Mouse (Mus musculus): ENCODE measurements at regions not wholly inside any gene's neighbourhood (a gene's known extent, or its start where the extent isn't known, plus 50 kb on each side); places are given as distances from the start of the nearest gene placed in this dataset.
"Not testable (repeated sequence)": the region's sequence is repeated elsewhere in the genome, so short reads cannot be mapped to it uniquely, and the experiment has no call there.

DNA sequence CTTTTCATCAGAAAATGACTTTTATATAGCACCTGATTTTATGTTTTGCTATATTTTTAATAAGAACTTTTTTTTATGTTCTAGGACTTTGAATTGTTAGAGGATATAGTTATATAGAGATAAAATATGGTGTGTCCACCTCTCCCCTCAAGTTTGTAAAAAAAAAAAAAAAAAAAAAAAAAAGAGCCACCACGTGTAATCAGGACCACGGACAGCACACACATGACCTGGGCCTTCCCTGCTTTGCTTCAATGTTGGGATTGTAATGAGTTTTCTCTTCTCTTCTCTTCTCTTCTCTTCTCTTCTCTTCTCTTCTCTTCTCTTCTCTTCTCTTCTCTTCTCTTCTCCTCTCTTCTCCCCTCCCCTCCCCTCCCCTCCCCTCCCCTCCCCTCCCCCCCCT, 78.5 kb downstream of the 1700010I14Rik start:
- POLR2A ChIA-PET, CTCF ChIA-PET: not testable (repeated sequence)

- ChIA-PET POLR2A (interaction anchor here in 1 of 4 experiments (0.7 kb wide), 1 partner anchor 99 kb away, joined by 5 read pairs; no protein-coding TSS in a partner anchor), CTCF (no interaction called here)
These were observed 80.9 kb downstream of the 1700010I14Rik start for GRCm38 (mm10) chr17:9068859-9069602.

DNA sequence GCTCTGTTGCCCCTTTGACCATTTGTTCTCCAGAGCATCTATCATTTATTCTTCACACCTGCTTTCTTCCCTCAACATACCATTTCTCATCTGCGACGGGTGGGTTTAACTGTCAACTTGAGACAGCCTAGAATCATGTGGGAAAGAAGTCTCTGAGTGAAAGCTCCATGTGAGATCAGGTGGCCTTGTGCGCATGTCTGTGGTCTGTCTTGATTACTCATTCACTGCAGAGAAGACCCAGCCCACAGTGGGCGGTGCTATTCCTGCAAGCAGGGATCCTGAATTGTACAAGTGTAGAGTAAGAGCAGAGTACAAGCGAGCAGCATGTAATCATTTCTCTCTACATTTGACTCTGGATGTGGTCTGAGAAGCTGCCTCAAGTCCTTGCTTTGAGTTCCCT, 95.5 kb downstream of the 1700010I14Rik start:
- ChIA-PET CTCF (no interaction called here), POLR2A (no interaction called here)

- CTCF ChIA-PET, result no interaction called here
- POLR2A ChIA-PET, result interaction anchor here in 1 of 4 experiments (0.6 kb wide), 1 partner anchor 161 kb away, joined by 3 read pairs; no protein-coding TSS in a partner anchor
These were observed 139.7 kb downstream of the 1700010I14Rik start for GRCm38 (mm10) chr17:9127866-9128265.

DNA sequence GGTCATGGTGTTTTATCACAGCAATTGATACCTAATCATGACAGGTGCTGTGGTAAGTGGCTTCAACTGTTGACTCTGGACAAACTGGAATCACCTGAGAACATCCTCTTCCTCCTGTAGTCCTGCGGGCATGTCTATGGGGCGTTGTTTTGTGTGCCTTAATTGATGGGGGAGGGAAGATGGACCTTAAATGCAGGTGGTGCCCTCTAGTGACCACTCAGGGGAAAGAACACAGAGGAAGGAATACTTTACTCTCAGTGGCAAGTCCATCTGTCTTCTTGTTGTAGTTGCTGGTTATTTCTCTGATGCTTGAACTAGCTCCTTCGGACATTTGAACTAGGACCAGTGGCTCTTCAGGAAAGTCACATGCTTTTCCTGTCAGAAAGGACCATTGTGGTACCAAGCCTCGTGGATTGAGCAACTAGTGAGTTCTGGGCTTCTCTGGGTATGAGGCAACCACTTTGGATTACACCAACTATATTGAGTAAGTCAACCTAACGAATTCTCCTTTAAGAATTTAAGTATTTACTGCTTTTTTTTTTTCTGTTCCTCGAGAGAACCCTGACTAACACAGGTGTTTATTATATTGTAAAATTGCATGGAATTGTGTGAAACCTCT, 157.6 kb downstream of the 1700010I14Rik start:
- CTCF ChIA-PET, result interaction anchor here in 1 of 4 experiments (1.1 kb wide), 1 partner anchor 114 kb away, joined by 5 read pairs; no protein-coding TSS in a partner anchor

GRCm38 (mm10) chr17:9150654-9151053, 162.5 kb downstream of the 1700010I14Rik start:
- CTCF ChIA-PET, result interaction anchor here in 2 of 4 experiments (0.9 to 2.9 kb wide), 2 partner anchors 119 kb away, joined by 3 to 11 read pairs; no protein-coding TSS in a partner anchor
- POLR2A ChIA-PET, result interaction anchor here in 2 of 4 experiments (0.5 to 0.6 kb wide), 2 partner anchors 118 to 119 kb away, joined by 3 read pairs; no protein-coding TSS in a partner anchor

More for the DNA sequence above, 157.6 kb downstream of the 1700010I14Rik start:
- POLR2A ChIA-PET, result no interaction called here

DNA sequence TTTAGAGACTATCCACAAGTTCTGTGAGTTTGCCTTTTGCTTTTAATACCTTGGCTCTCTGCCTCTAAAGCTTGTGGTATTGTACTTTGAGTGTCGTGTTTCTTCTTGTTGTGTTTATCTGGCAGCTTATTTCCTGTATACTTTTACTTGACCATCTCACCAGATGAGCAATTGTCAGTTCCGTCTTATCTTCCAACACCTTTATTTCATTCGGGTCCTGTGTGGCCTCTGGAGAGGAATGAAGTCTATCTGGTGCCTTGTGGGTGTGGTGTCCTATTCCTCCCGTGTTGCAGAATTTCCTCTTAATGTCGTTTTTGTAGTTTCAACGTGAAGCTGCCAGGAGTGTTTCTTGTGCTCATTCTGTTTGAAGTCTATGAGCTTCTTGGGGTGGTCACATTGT, 174.0 kb downstream of the 1700010I14Rik start:
- POLR2A ChIA-PET, result no interaction called here
- CTCF ChIA-PET, result no interaction called here

DNA sequence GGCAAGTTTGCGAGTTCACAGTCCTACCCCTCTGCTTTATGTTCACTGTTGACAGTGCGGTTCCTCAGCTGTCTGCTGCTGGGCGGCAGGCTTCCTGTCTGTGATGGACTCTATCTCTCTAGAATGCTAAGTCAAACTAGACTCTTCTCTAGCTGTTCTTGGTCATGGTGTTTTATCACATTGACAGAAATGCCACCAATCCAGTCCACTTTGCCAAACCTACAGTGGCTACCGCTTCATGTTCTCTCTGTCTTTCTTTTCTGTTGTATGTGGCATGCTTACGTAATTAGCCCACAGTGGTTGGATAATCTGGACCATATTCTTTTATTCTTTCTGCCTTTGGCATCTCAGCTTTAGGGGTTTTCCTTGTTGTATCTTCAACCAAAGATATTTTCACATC, 174.5 kb downstream of the 1700010I14Rik start:
- ChIA-PET POLR2A (no interaction called here), CTCF (no interaction called here)

DNA sequence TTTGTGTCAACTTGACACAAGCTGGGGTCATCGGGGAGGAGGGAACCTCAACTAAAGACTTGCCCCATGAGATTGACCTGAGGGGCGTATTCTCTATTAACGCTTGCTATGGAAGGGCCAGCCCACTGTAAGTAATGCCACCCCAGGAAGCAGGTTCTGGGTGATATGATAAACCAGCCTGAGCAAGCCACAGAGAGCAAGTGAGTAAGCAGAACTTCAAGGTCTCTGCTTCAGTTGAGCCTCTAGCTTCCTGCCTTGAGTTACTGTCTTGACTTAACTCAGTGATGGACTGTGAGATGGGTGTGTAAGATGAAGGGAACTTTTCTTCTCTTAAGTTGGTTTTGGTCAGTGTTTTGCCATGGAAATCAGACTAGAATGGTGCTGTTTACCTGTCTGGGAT, 175.2 kb downstream of the 1700010I14Rik start:
- ChIA-PET POLR2A (no interaction called here), CTCF (interaction anchor here in 2 of 4 experiments (0.6 to 0.7 kb wide), 2 partner anchors 424 to 457 kb away, joined by 3 to 9 read pairs; no protein-coding TSS in a partner anchor)

GRCm38 (mm10) chr17:9164501-9164900, 176.4 kb downstream of the 1700010I14Rik start:
- POLR2A ChIA-PET, result no interaction called here
- CTCF ChIA-PET, result interaction anchor here in 2 of 4 experiments (0.7 to 0.8 kb wide), 2 partner anchors 19 to 1253 kb away, joined by 3 to 5 read pairs; no protein-coding TSS in a partner anchor

DNA sequence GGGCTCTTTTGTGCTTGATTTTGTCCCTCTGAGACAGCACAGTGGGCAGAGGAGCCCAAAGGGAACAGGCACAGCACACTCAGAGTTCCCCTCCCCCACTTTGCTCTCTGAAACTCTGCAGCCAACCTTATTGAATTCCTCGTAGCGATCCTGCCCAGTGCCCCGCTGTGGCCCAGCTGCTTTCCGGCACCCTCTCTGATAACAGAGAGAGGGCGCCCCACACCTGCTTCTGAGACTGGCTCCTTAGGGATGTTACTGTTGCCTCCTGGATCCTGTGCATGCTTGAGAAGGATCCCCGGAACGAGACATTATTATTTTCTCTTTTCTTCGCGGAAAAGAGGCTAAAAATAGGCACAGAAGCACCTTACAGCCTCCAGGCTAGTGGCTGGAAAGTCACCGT, 179.0 kb downstream of the 1700010I14Rik start:
- POLR2A ChIA-PET, result interaction anchor here in 3 of 4 experiments (0.5 to 1.1 kb wide), 3 partner anchors 27 to 35 kb away, joined by 3 to 5 read pairs (median 3); no protein-coding TSS in a partner anchor
- CTCF ChIA-PET, result interaction anchor here (0.5 to 2.7 kb wide), 9 partner anchors 12 to 1079 kb away, joined by 3 to 10 read pairs (median 4); no protein-coding TSS in a partner anchor

- ChIA-PET CTCF (interaction anchor here (0.6 to 2.7 kb wide), 30 partner anchors 9 to 1979 kb away, joined by 3 to 11 read pairs (median 4); no protein-coding TSS in a partner anchor), POLR2A (interaction anchor here in 2 of 4 experiments (0.6 to 1.4 kb wide), 3 partner anchors 19 to 35 kb away, joined by 3 to 5 read pairs (median 3); no protein-coding TSS in a partner anchor)
These were observed 179.6 kb downstream of the 1700010I14Rik start for GRCm38 (mm10) chr17:9167571-9168201.

- CTCF ChIA-PET, result interaction anchor here (0.6 to 2.7 kb wide), 28 partner anchors 9 to 1978 kb away, joined by 3 to 11 read pairs (median 3); no protein-coding TSS in a partner anchor
These were observed 180.3 kb downstream of the 1700010I14Rik start for GRCm38 (mm10) chr17:9168411-9168810.

DNA sequence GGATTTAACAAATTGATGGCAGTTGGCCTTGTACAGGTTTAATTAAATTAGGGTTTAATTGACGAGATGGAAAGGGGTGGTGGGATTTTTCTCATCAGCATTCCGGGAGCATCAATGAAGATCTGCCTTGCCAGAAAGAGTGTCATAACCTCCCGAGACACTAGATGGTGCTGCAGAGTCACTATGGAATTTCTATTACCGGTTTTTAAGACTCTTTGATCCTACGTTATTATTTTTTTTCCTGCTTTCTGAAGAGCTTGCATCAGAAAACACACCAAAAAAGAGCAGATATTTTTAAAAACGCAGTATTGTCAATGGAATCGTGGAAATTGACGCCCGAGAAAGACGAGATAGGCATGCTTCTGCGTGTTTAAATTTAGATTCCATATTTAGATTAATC, 181.2 kb downstream of the 1700010I14Rik start:
- ChIA-PET POLR2A (interaction anchor here in 1 of 4 experiments (0.6 to 1.6 kb wide), 2 partner anchors 10 to 695 kb away, joined by 3 to 5 read pairs; no protein-coding TSS in a partner anchor), CTCF (interaction anchor here in 2 of 4 experiments (1.2 to 2.7 kb wide), 6 partner anchors 10 to 587 kb away, joined by 3 to 10 read pairs (median 8); no protein-coding TSS in a partner anchor)

More at GRCm38 (mm10) chr17:9168411-9168810, 180.3 kb downstream of the 1700010I14Rik start:
- POLR2A ChIA-PET, result interaction anchor here in 2 of 4 experiments (0.6 to 1.4 kb wide), 2 partner anchors 18 to 396 kb away, joined by 3 read pairs; no protein-coding TSS in a partner anchor

- POLR2A ChIA-PET, result no interaction called here
- CTCF ChIA-PET, result interaction anchor here in 1 of 4 experiments (0.6 kb wide), 1 partner anchor 1078 kb away, joined by 4 read pairs; no protein-coding TSS in a partner anchor
These were observed 209.0 kb downstream of the 1700010I14Rik start for GRCm38 (mm10) chr17:9197160-9197559.

DNA sequence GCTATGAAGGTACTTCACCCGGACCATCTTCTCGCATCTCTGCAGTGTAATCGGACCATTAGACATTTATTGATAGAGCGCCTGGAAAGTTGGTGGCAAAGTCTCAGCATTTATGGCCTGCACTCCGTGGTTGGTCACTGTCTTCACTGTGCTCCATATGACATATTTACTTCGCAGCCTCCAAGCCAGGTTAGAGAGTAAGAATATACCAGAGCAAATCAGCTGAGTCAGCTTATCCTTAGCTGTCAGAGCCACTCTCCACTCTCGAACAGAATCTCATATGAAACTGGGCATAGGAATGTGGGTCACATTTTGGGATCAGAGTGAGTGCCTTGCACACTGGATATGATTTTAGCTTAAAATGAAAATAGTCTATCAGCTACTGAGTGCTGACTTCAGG, 212.3 kb downstream of the 1700010I14Rik start:
- ChIA-PET POLR2A (no interaction called here), CTCF (no interaction called here)

DNA sequence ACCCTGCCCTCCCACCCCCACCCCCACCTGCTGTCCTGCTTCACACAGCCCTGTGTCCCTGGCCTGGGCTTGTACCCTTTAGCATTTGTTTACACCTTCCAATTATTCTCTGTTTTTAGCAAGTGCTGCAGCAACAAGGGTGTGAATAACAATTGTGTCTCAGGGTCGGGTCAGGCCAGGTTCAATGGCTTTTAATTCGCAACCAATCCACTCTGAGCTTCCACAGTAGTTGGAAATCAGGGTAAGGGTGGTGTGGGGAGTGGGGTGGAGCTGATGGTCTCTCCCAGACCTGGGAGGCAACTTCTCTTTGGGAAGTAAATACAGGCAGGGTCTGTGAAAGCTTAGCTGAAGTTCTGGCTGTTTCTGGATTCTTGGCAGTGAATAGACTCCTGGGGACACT, 214.4 kb downstream of the 1700010I14Rik start:
- CTCF ChIA-PET, result interaction anchor here in 2 of 4 experiments (0.7 kb wide), 2 partner anchors 35 to 59 kb away, joined by 3 read pairs; no protein-coding TSS in a partner anchor
- POLR2A ChIA-PET, result interaction anchor here in 3 of 4 experiments (0.6 to 0.9 kb wide), 3 partner anchors 25 to 35 kb away, joined by 3 to 5 read pairs (median 3); no protein-coding TSS in a partner anchor

DNA sequence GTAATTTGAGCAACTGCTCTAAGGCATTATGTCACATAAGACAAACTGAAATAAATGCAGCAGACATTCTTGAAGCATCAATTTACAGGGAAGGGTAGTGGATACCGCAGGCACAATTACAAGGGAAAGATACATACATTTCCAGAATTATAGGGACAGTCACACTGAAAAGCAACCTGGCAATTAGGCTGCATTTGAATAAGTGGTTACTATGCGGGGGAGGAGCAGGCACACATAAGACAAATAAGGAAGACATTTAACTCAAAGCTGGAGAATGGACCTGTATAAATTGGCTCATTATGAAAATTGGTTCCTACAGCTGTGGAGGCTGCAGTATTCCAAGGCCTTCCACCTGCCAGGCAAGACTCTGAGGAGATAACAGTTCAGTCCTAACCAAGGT, 211.2 kb upstream of the Gm17728 start:
- CTCF ChIA-PET, result no interaction called here
- POLR2A ChIA-PET, result no interaction called here

DNA sequence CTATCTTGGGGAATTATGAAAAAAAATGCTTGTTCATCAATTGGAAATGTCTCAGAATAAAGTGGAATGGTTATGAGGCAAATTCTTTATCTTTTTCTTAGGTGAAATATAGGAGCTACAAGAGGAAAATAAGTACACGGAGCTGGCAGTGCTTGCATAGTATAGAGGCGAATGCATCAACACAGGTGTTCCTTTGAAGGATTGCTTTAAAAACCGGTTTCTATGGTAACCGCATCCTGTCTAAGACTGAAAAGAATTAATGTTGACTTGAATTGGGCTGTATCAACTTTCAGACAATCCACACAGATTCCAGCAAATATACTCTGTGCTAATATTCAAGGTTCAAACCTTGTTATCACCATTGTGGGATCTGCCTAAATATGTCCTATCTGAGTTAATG, 198.8 kb upstream of the Gm17728 start:
- ChIA-PET POLR2A (no interaction called here), CTCF (no interaction called here)

Data from embryonic stem cell, embryonic (primary cell).